Mouse (Mus musculus) thymus, adult 2 months (tissue): Measurements from ENCODE around the gene Ogfod2. TPM values are rescaled to one million over a fixed set of nuclear protein-coding genes. Genes with fewer than 3 reads are reported as not detected.
A peak's percentile ranks its signal among the peaks of the same experiment; 100 is the strongest.

ENCODE experiments used
- DNase-seq: peaks from one replicate; pipeline ENCODE4 v3.0.0; 2021
- H3K27ac ChIP-seq: fragments of 200-500 bp; 2 replicates; pipeline ENCODE4 v1.5.1; 2012; ENCODE audit warnings: low read length, control low read depth; ENCODE audit not compliant: control insufficient read depth, insufficient read depth
- H3K27me3 ChIP-seq: fragments of 200-500 bp; 2 replicates; pipeline ENCODE4 v1.6.1; 2012; ENCODE audit warnings: mild to moderate bottlenecking, low read length, moderate library complexity, mixed read lengths; ENCODE audit not compliant: control insufficient read depth, insufficient read depth
- H3K36me3 ChIP-seq: fragments of 200-500 bp; 2 replicates; pipeline ENCODE4 v1.6.1; 2012; ENCODE audit warnings: mild to moderate bottlenecking, low read length, moderate library complexity; ENCODE audit not compliant: control insufficient read depth, insufficient read depth
- H3K4me1 ChIP-seq: fragments of 200-500 bp; replicated peaks from 2 replicates; pipeline ENCODE4 v1.6.1; 2012; ENCODE audit warnings: low read length; ENCODE audit not compliant: control insufficient read depth, insufficient read depth
- H3K4me3 ChIP-seq: fragments of 200-500 bp; 2 replicates; pipeline ENCODE4 v1.5.1; 2012; ENCODE audit warnings: mild to moderate bottlenecking, low read length, control low read depth, moderate library complexity; ENCODE audit not compliant: control insufficient read depth, insufficient read depth
- CTCF ChIP-seq: fragments of 200-500 bp; IDR thresholded peaks from 2 replicates; pipeline ENCODE4 v1.5.1; 2012; ENCODE audit warnings: mild to moderate bottlenecking, control low read depth, low read length, moderate library complexity, borderline replicate concordance; ENCODE audit not compliant: control insufficient read depth, poor library complexity, insufficient read depth; ENCODE audit errors: extremely low read depth
- POLR2A ChIP-seq: fragments of 200-500 bp; IDR thresholded peaks from 2 replicates; pipeline ENCODE4 v1.6.1; 2012; ENCODE audit warnings: mild to moderate bottlenecking, low read length, control low read depth, moderate library complexity; ENCODE audit not compliant: control insufficient read depth, poor library complexity, insufficient read depth; ENCODE audit errors: extremely low read depth
- WGBS: fragments of 180-500 bp; shearing (Covaris S2); methylation state at CpG from one replicate; pipeline ENCODE4 v1.1.7; 2018; 5-methylcytosine and 5-hydroxymethylcytosine counted together
- polyA plus RNA-seq: library from polyadenylated mRNA; depleted of rRNA; stranded (reverse); fragments of >200 nt; gene quantifications from 2 replicates; pipeline ENCODE4 v1.2.3, GENCODE M21; 2012

Ogfod2 gene
- polyA plus RNA-seq, 1 experiment, result 88.9 TPM

DNA sequence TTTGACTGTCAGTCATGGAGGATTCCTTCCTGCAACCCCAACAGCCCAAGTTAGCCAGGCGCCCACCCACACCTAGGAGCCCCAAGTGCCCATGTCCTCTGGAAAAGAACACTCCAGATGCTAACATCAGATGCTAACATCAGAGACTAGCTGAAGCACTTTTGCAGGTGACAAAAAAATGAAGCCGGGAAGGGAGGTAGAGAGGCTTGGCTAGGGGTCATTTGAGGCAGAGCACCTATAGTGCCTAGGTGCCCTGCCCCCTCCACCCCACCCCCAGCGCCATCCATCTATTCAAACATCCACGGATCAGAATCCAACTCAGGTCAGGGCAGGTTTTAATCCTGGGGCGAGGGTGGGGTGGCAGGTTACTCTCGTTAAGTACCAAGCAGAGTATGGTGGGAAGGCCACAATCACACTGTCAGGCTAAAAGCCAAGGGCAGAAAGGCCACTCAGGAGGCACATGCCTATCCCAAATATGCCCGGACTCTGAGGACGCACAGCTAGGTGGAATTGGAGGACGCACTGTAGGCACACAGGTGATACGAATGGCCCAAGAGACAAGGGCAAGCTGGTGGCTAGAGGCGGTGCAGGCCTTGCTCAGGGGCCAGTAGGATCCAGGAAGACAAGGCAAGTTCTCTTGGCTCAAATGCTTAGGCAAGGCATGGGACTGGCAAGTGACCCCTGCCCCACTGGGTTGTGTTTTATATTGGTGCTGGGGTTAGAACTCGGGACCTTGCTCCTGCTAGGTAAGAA lies 18.1 kb upstream of the Ogfod2 start:
- peaks cover 11% of the 10 kb centered on the region for H3K4me1 ChIP-seq
- WGBS, result 95% methylated on average over 12 of the region's 12 CpGs
- DNase-seq, result no peak
- no peaks in the 10 kb centered on the region for H3K36me3 ChIP-seq
- no peak overlapping the region for H3K4me3 ChIP-seq
- no peak overlapping the region for H3K27ac ChIP-seq
- no peaks in the 10 kb centered on the region for H3K27me3 ChIP-seq
- TF ChIP-seq CTCF (no peak), POLR2A (no peak)

DNA sequence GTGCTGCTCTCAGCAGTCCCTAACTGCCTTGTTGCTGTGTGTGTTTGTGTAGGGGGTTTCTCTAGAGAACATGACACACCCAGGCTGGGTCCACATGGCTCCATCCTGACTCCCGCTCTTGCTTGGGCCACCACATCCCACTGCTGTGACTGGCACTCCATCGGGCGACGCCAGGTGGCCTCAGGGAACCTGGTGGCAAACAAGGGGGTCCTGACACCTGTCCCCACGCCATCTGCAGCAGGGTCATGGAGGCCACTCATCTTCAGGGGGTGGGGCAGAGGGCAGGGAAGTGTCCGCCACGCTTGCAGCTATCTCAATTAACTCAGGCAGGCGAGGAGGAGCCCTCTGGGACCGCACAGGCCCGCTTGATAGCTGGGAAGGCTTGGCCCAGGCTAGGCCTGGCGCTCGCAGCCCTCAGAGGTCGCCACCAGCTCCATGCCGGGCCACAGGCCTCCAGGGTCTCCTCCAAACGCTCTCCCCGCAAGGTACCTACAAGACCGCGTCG lies 17.0 kb upstream of the Ogfod2 start:
- no peaks in the 10 kb centered on the region for H3K27me3 ChIP-seq
- no peak for DNase-seq
- peaks cover 11% of the 10 kb centered on the region for H3K4me1 ChIP-seq
- TF ChIP-seq POLR2A, result no peak
- no peak for TF ChIP-seq CTCF
- H3K27ac ChIP-seq, result no peak overlapping the region
- no peaks in the 10 kb centered on the region for H3K36me3 ChIP-seq
- 25% methylated on average over 19 of the region's 19 CpGs for WGBS
- peak overlapping the region; percentile 38 for H3K4me3 ChIP-seq

DNA sequence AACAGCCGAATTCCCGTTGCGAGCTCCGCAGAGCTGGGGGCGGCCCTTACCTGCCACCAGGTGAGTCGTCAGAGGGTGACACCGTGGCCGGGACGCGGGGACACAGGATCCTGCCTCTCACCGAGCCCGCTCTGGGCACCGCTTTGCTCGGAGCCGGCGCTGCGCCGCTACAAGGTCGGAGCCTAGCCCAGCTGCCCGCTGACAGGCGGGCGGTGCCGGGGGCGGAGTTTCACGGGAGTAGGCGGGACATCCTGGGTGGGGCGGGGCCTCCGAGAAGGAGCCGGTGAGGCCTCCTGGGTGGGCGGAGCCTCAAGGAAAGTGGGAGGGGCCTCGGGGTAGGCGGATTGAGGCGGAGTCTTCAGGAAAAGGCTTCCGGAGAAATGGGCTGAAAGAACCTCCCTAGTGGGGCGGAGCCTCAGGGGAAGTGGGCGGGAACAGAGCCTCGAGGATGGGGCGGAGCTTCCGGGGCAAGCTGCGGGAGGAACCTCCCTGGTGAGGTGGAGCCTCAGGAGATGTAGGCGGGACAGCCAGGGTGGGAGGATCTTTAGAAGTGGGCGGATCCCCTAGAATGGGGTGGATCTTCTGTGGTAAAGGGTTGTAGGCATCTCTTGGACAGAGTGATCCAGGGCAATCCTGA lies 16.4 kb upstream of the Ogfod2 start, which contains the start of gene Abcb9:
TSS of gene Abcb9 (minus strand) at position 203 of the 637 bp plus-strand sequence.
- peak within 1 kb of the TSS; percentile 38 for H3K4me3 ChIP-seq
- H3K27me3 ChIP-seq, result no peaks in the 10 kb centered on the region
- TF ChIP-seq POLR2A (0 out of 2 replicates have a peak, but pooled peaks have one; percentile 13), CTCF (no peak)
- DNase-seq, result peak; percentile 89
- no peaks in the 10 kb centered on the region for H3K36me3 ChIP-seq
- H3K4me1 ChIP-seq, result peaks cover 11% of the 10 kb centered on the region
- WGBS, result 2% methylated on average over 42 of the region's 42 CpGs
- H3K27ac ChIP-seq, result no peak within 1 kb of the TSS

GRCm38 (mm10) chr5:124098923-124099322 lies 13.2 kb upstream of the Ogfod2 start:
- no peak overlapping the region for H3K27ac ChIP-seq
- peaks cover 11% of the 10 kb centered on the region for H3K4me1 ChIP-seq
- H3K36me3 ChIP-seq, result no peaks in the 10 kb centered on the region
- H3K4me3 ChIP-seq, result no peak overlapping the region
- no peaks in the 10 kb centered on the region for H3K27me3 ChIP-seq
- WGBS, result 97% methylated on average over 2 of the region's 2 CpGs
- TF ChIP-seq POLR2A, result no peak
- TF ChIP-seq CTCF, result no peak
- no peak for DNase-seq

DNA sequence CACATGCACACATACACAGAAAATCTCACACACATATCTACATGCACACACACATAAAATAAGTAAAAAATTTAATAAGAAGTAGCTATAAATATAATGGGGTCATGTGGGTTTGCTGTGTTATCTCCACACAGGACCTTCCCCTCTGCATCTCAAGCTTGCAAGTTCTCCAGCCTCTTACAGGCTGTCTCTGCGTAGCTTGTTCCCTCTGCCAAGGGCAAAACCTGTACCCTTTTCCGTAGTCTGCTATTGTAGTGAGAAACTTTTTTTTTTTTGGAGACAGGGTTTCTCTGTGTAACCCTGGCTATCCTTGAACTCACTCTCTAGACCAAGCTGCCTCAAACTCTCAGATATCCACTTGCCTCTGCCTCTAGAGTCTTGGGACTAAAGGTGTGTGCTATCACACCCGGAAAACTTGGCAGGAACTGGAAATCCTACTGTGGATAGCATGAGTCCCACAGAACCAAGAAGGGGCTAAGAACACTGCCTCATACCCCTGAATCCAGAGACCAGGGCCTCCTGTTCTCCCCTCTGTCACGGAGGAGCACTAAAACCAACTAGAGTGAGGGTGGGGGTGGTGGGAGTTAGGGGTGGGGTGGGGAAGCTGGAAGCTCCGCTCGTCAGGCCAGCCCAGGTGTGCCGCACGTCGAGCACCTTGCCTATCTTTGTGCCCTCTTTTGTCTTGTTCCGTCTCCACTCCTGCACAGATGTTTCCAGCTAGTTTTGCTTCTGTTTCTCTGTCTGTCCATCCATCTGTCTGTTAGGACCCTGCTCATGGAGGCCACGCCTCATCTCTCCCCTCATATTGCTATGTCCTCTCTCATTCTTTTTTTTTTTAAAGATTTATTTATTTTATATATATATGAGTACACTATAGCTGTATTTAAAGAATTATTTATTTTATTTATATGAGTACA lies 11.7 kb upstream of the Ogfod2 start:
- Histone ChIP-seq H3K36me3 (no peaks in the 10 kb centered on the region), H3K27me3 (no peaks in the 10 kb centered on the region), H3K27ac (no peak overlapping the region), H3K4me1 (peaks cover 5% of the 10 kb centered on the region), H3K4me3 (no peak overlapping the region)
- WGBS, result 97% methylated on average over 11 of the region's 11 CpGs
- TF ChIP-seq POLR2A, result no peak
- TF ChIP-seq CTCF, result no peak
- no peak for DNase-seq

DNA sequence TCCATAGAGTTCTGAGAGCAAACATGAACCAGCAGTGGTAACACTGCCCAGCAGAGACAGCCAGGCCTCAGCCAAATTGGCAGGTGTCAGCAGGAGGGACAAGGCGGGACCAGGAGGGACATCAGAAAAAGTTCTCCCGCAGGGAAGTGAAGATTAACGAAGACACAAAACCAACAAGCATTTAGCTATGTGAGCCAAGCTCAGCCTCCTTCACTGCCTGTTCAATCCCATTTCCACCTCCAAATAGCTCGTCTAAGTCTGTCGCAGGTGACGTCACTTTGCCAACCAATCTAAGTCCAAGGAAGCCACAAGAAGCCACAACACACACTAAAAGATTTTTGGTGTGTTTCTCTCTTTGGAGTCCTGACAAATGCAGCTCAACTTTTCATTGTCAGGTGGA lies 9.8 kb upstream of the Ogfod2 start:
- Histone ChIP-seq H3K4me3 (no peak overlapping the region), H3K4me1 (no peaks in the 10 kb centered on the region), H3K27ac (no peak overlapping the region), H3K36me3 (no peaks in the 10 kb centered on the region), H3K27me3 (no peaks in the 10 kb centered on the region)
- DNase-seq, result no peak
- TF ChIP-seq CTCF (no peak), POLR2A (no peak)
- 93% methylated on average over 6 of the region's 6 CpGs for WGBS
